Mouse (Mus musculus) cerebellum, postnatal 25 days (tissue): ENCODE data around the gene Lrrc4b.

Experiments
- DNase-seq, 2 experiments: peaks; one replicate each; pipeline ENCODE4 v3.0.0; 2021; ENCODE audit warnings: mixed read lengths in 2 of 2

Lrrc4b gene

GRCm38 (mm10) chr7:44437188-44437587 is 8.4 kb downstream of the Lrrc4b start:
- DNase-seq, result peak; percentile 12 to 29

- peak; percentile 71 to 77 for DNase-seq
Observed at GRCm38 (mm10) chr7:44437933-44438332, 9.1 kb downstream of the Lrrc4b start.

GRCm38 (mm10) chr7:44439696-44440095 is 10.9 kb downstream of the Lrrc4b start:
- peak; percentile 23 to 27 for DNase-seq

- peak; percentile 22 to 32 for DNase-seq
Observed at GRCm38 (mm10) chr7:44440479-44440878, 11.7 kb downstream of the Lrrc4b start.

- DNase-seq, result no peak
Observed at GRCm38 (mm10) chr7:44441180-44441579, 12.4 kb downstream of the Lrrc4b start.

- peak; percentile 82 to 85 for DNase-seq
Observed at GRCm38 (mm10) chr7:44441648-44442109, 12.9 kb downstream of the Lrrc4b start.

GRCm38 (mm10) chr7:44442407-44442821 is 13.6 kb downstream of the Lrrc4b start:
- DNase-seq, result peak; percentile 72

GRCm38 (mm10) chr7:44443268-44444173 is 14.7 kb downstream of the Lrrc4b start:
- peak; percentile 81 to 83 for DNase-seq

- peak; percentile 58 to 61 for DNase-seq
Observed at GRCm38 (mm10) chr7:44444886-44445527, 16.2 kb downstream of the Lrrc4b start.

GRCm38 (mm10) chr7:44445528-44445923 is 16.7 kb downstream of the Lrrc4b start:
- peak; percentile 57 to 62 for DNase-seq

- DNase-seq, result peak; percentile 80 to 89
Observed at GRCm38 (mm10) chr7:44446070-44446855, 17.4 kb downstream of the Lrrc4b start.

GRCm38 (mm10) chr7:44453256-44453655 is 24.4 kb downstream of the Lrrc4b start:
- peak in 1 of 2 experiments; percentile 7 for DNase-seq

- DNase-seq, result peak in 1 of 2 experiments; percentile 7
Observed at GRCm38 (mm10) chr7:44456302-44456701, 27.5 kb downstream of the Lrrc4b start.

- DNase-seq, result peak; percentile 23 to 27
Observed at GRCm38 (mm10) chr7:44460067-44460466, 31.2 kb downstream of the Lrrc4b start.

- DNase-seq, result peak; percentile 51
Observed at GRCm38 (mm10) chr7:44460767-44461502, 32.1 kb downstream of the Lrrc4b start.

- DNase-seq, result peak; percentile 38 to 49
Observed at GRCm38 (mm10) chr7:44461503-44462217, 32.8 kb downstream of the Lrrc4b start.

- peak; percentile 58 to 75 for DNase-seq
Observed at GRCm38 (mm10) chr7:44462218-44463055, 33.6 kb downstream of the Lrrc4b start.

GRCm38 (mm10) chr7:44463056-44463425 is 34.2 kb downstream of the Lrrc4b start:
- peak in 1 of 2 experiments; percentile 25 for DNase-seq

- DNase-seq, result peak in 1 of 2 experiments; percentile 52
Observed at GRCm38 (mm10) chr7:44463556-44464225, 34.9 kb downstream of the Lrrc4b start.

GRCm38 (mm10) chr7:44464511-44464910 is 35.7 kb downstream of the Lrrc4b start:
- peak; percentile 96 to 97 for DNase-seq
